Mouse (Mus musculus): ENCODE results near the gene Eef1g. TPM values are rescaled to one million over a fixed set of nuclear protein-coding genes. Genes with fewer than 3 reads are reported as not detected.

Gene Eef1g
- polyA plus RNA-seq, 1 experiment from 2014 or later = 247 TPM

GRCm38 (mm10) chr19:9026634-9027033 is 59.8 kb downstream of the Eef1g start:
- TF ChIP-seq EP300 (optimal IDR thresholded peaks at IDR 0.05) = no peak
- no peak for TF ChIP-seq CTCF (IDR thresholded peaks at IDR 0.05; ENCODE audit: low read depth)
- Histone ChIP-seq H3K27ac (replicated peaks) (no peak overlapping the region; the same call in 1 of the 2 replicates), H3K9me3 (ENCODE audit: control insufficient read depth, low read length) (no peaks in the 10 kb centered on the region), H3K27me3 (ENCODE audit: control insufficient read depth, insufficient read depth, low read length) (no peaks in the 10 kb centered on the region), H3K4me2 (replicated peaks; ENCODE audit: low read depth) (no peak overlapping the region), H3K36me3 (ENCODE audit: control insufficient read depth, insufficient read depth, low read length) (no peaks in the 10 kb centered on the region), H3K9ac (ENCODE audit: low read length) (no peak overlapping the region), H3K4me1 (replicated peaks; ENCODE audit: control insufficient read depth, insufficient read depth) (peaks cover 3% of the 10 kb centered on the region; the same call in 1 of the 2 replicates), H3K4me3 (ENCODE audit: low read depth, low read length) (no peak overlapping the region)
- WGBS = 83% methylated on average over 4 of the region's 4 CpGs
- no peak for ATAC-seq (ENCODE audit: low FRiP score, low TSS enrichment)
- no peak for DNase-seq (ENCODE audit: low spot score)

GRCm38 (mm10) chr19:9027795-9028194 is 61.0 kb downstream of the Eef1g start:
- ATAC-seq (ENCODE audit: low FRiP score, low TSS enrichment) = no peak
- H3K27me3 ChIP-seq (ENCODE audit: control insufficient read depth, insufficient read depth, low read length) = no peaks in the 10 kb centered on the region
- DNase-seq (ENCODE audit: low spot score) = peak; percentile 47
- no peaks in the 10 kb centered on the region for H3K36me3 ChIP-seq (ENCODE audit: control insufficient read depth, insufficient read depth, low read length)
- H3K9me3 ChIP-seq (ENCODE audit: control insufficient read depth, low read length) = no peaks in the 10 kb centered on the region
- H3K4me1 ChIP-seq (replicated peaks; ENCODE audit: control insufficient read depth, insufficient read depth) = peaks cover 3% of the 10 kb centered on the region; the same call in 1 of the 2 replicates
- TF ChIP-seq EP300 (optimal IDR thresholded peaks at IDR 0.05) (no peak), CTCF (IDR thresholded peaks at IDR 0.05; ENCODE audit: low read depth) (no peak)
- H3K27ac ChIP-seq (replicated peaks) = peak overlapping the region; percentile 67
- H3K4me2 ChIP-seq (replicated peaks; ENCODE audit: low read depth) = no peak overlapping the region
- WGBS = 12% methylated on average over 5 of the region's 5 CpGs
- H3K4me3 ChIP-seq (ENCODE audit: low read depth, low read length) = no peak overlapping the region
- H3K9ac ChIP-seq (ENCODE audit: low read length) = peak overlapping the region; percentile 9; the same call in 1 of the 2 replicates

Other genes starting within 250 kb of the Eef1g start
- gene Slc3a2, start 243.7 kb upstream of the Eef1g start, polyA plus RNA-seq (2015; fragmentation: Nextera tagmentation; extraction: Ambion mirVana) = 82.5 and 87.0 TPM in 2 replicates
- gene Wdr74, start 231.2 kb upstream of the Eef1g start, polyA plus RNA-seq (2015; fragmentation: Nextera tagmentation; extraction: Ambion mirVana) = 55.6 and 55.7 TPM in 2 replicates
- 0.59 and 0.62 TPM in 2 replicates for gene 1700092M07Rik, start 226.3 kb upstream of the Eef1g start, polyA plus RNA-seq (2015; fragmentation: Nextera tagmentation; extraction: Ambion mirVana)
- 81.9 and 82.2 TPM in 2 replicates for gene Stx5a, start 225.6 kb upstream of the Eef1g start, polyA plus RNA-seq (2015; fragmentation: Nextera tagmentation; extraction: Ambion mirVana)
- gene Nxf1, start 210.0 kb upstream of the Eef1g start, polyA plus RNA-seq (2015; fragmentation: Nextera tagmentation; extraction: Ambion mirVana) = 57.5 and 61.6 TPM in 2 replicates
- gene Tmem223, start 196.0 kb upstream of the Eef1g start, polyA plus RNA-seq (2015; fragmentation: Nextera tagmentation; extraction: Ambion mirVana) = 114 and 117 TPM in 2 replicates
- 95.2 and 98.4 TPM in 2 replicates for gene Tmem179b, start 192.6 kb upstream of the Eef1g start, polyA plus RNA-seq (2015; fragmentation: Nextera tagmentation; extraction: Ambion mirVana)
- gene Taf6l, start 180.6 kb upstream of the Eef1g start, polyA plus RNA-seq (2015; fragmentation: Nextera tagmentation; extraction: Ambion mirVana) = 9.7 and 10.5 TPM in 2 replicates
- gene Polr2g, start 168.5 kb upstream of the Eef1g start, polyA plus RNA-seq (2015; fragmentation: Nextera tagmentation; extraction: Ambion mirVana) = 103 and 108 TPM in 2 replicates
- 2.3 TPM in 2 replicates for gene Zbtb3, start 164.5 kb upstream of the Eef1g start, polyA plus RNA-seq (2015; fragmentation: Nextera tagmentation; extraction: Ambion mirVana)
- 20.8 and 23.1 TPM in 2 replicates for gene Ttc9c, start 147.7 kb upstream of the Eef1g start, polyA plus RNA-seq (2015; fragmentation: Nextera tagmentation; extraction: Ambion mirVana)
- 3.6 and 3.9 TPM in 2 replicates for gene Hnrnpul2, start 147.0 kb upstream of the Eef1g start, polyA plus RNA-seq (2015; fragmentation: Nextera tagmentation; extraction: Ambion mirVana)
- gene AC129217.1, start 137.3 kb upstream of the Eef1g start, polyA plus RNA-seq (2015; fragmentation: Nextera tagmentation; extraction: Ambion mirVana) = not detected in 2 replicates
- 75.9 and 79.4 TPM in 2 replicates for gene Bscl2, start 129.6 kb upstream of the Eef1g start, polyA plus RNA-seq (2015; fragmentation: Nextera tagmentation; extraction: Ambion mirVana)
- 7.7 and 8.6 TPM in 2 replicates for gene Gng3, start 127.8 kb upstream of the Eef1g start, polyA plus RNA-seq (2015; fragmentation: Nextera tagmentation; extraction: Ambion mirVana)
- gene Lrrn4cl, start 116.3 kb upstream of the Eef1g start, polyA plus RNA-seq (2015; fragmentation: Nextera tagmentation; extraction: Ambion mirVana) = 2.3 and 2.6 TPM in 2 replicates
- gene Ubxn1, start 95.5 kb upstream of the Eef1g start, polyA plus RNA-seq (2015; fragmentation: Nextera tagmentation; extraction: Ambion mirVana) = 195 TPM in 2 replicates
- 81.2 and 85.2 TPM in 2 replicates for gene Uqcc3, start 86.1 kb upstream of the Eef1g start, polyA plus RNA-seq (2015; fragmentation: Nextera tagmentation; extraction: Ambion mirVana)
- gene Lbhd1, start 83.3 kb upstream of the Eef1g start, polyA plus RNA-seq (2015; fragmentation: Nextera tagmentation; extraction: Ambion mirVana) = 47.2 and 47.8 TPM in 2 replicates
- gene Gm49403, start 83.1 kb upstream of the Eef1g start, polyA plus RNA-seq (2015; fragmentation: Nextera tagmentation; extraction: Ambion mirVana) = not detected in 2 replicates
- gene 1810009A15Rik, start 78.2 kb upstream of the Eef1g start, polyA plus RNA-seq (2015; fragmentation: Nextera tagmentation; extraction: Ambion mirVana) = 48.2 and 49.9 TPM in 2 replicates
- gene Gm49416, start 78.1 kb upstream of the Eef1g start, polyA plus RNA-seq (2015; fragmentation: Nextera tagmentation; extraction: Ambion mirVana) = not detected in 2 replicates
- 19.1 and 19.5 TPM in 2 replicates for gene Ints5, start 74.0 kb upstream of the Eef1g start, polyA plus RNA-seq (2015; fragmentation: Nextera tagmentation; extraction: Ambion mirVana)
- 32.3 and 33.3 TPM in 2 replicates for gene Ganab, start 69.0 kb upstream of the Eef1g start, polyA plus RNA-seq (2015; fragmentation: Nextera tagmentation; extraction: Ambion mirVana)
- gene B3gat3, start 46.7 kb upstream of the Eef1g start, polyA plus RNA-seq (2015; fragmentation: Nextera tagmentation; extraction: Ambion mirVana) = 24.7 and 26.1 TPM in 2 replicates
- 3.0 and 3.6 TPM in 2 replicates for gene Rom1, start 37.7 kb upstream of the Eef1g start, polyA plus RNA-seq (2015; fragmentation: Nextera tagmentation; extraction: Ambion mirVana)
- gene Eml3, start 37.5 kb upstream of the Eef1g start, polyA plus RNA-seq (2015; fragmentation: Nextera tagmentation; extraction: Ambion mirVana) = 24.6 and 26.6 TPM in 2 replicates
- 68.0 and 69.3 TPM in 2 replicates for gene Mta2, start 25.2 kb upstream of the Eef1g start, polyA plus RNA-seq (2015; fragmentation: Nextera tagmentation; extraction: Ambion mirVana)
- 14.9 and 15.8 TPM in 2 replicates for gene Tut1, start 13.2 kb upstream of the Eef1g start, polyA plus RNA-seq (2015; fragmentation: Nextera tagmentation; extraction: Ambion mirVana)
- 86.6 and 103 TPM in 2 replicates for gene Ahnak, start 22.2 kb downstream of the Eef1g start, polyA plus RNA-seq (2015; fragmentation: Nextera tagmentation; extraction: Ambion mirVana)
- 10.8 and 12.6 TPM in 2 replicates for gene Scgb1a1, start 120.9 kb downstream of the Eef1g start, polyA plus RNA-seq (2015; fragmentation: Nextera tagmentation; extraction: Ambion mirVana)
- gene Asrgl1, start 168.6 kb downstream of the Eef1g start, polyA plus RNA-seq (2015; fragmentation: Nextera tagmentation; extraction: Ambion mirVana) = 6.9 and 7.5 TPM in 2 replicates